Mouse (Mus musculus) neural tube, embryonic 15.5 days (tissue): ENCODE data around the gene Vmn2r48. TPM values are rescaled to one million over a fixed set of nuclear protein-coding genes. Genes with fewer than 3 reads are reported as not detected.
"Not testable (repeated sequence)": the region's sequence is repeated elsewhere in the genome, so short reads cannot be mapped to it uniquely, and the experiment has no call there.

Experiments
- ATAC-seq: fragments of 200-750 bp; cut with Nextera tagmentation; 2 replicates; pipeline ENCODE4 v1.8.0; 2017; ENCODE audit warnings: mild to moderate bottlenecking, moderate TSS enrichment, moderate library complexity; ENCODE audit not compliant: low FRiP score
- H3K27ac ChIP-seq: fragments of 300-500 bp; sonication (generic); replicated peaks from 2 replicates; pipeline ENCODE4 v1.5.1; 2015; ENCODE audit warnings: mild to moderate bottlenecking, inconsistent platforms
- H3K27me3 ChIP-seq: fragments of 300-500 bp; sonication (generic); replicated peaks from 2 replicates; pipeline ENCODE4 v1.6.1; 2015; ENCODE audit warnings: inconsistent platforms
- H3K36me3 ChIP-seq: fragments of 300-500 bp; sonication (generic); 2 replicates; pipeline ENCODE4 v1.6.1; 2015; ENCODE audit warnings: inconsistent platforms
- H3K4me1 ChIP-seq: fragments of 300-500 bp; sonication (generic); 2 replicates; pipeline ENCODE4 v1.6.1; 2015; ENCODE audit warnings: inconsistent platforms
- H3K4me2 ChIP-seq: fragments of 300-500 bp; sonication (generic); 2 replicates; pipeline ENCODE4 v1.6.1; 2015; ENCODE audit warnings: inconsistent platforms, mild to moderate bottlenecking, moderate library complexity
- H3K4me3 ChIP-seq: fragments of 300-500 bp; sonication (generic); replicated peaks from 2 replicates; pipeline ENCODE4 v1.5.1; 2015; ENCODE audit warnings: mild to moderate bottlenecking, inconsistent platforms
- H3K9ac ChIP-seq: fragments of 300-500 bp; sonication (generic); replicated peaks from 2 replicates; pipeline ENCODE4 v1.6.1; 2015; ENCODE audit warnings: mild to moderate bottlenecking, inconsistent platforms
- H3K9me3 ChIP-seq: fragments of 300-500 bp; sonication (generic); replicated peaks from 2 replicates; pipeline ENCODE4 v1.6.1; 2016; ENCODE audit warnings: inconsistent platforms
- WGBS: fragments of 180-500 bp; shearing (Covaris S2); methylation state at CpG from one replicate; pipeline ENCODE4 v1.1.7; 2015; ENCODE audit warnings: mixed read lengths; 5-methylcytosine and 5-hydroxymethylcytosine counted together
- polyA plus RNA-seq: library from polyadenylated mRNA; unstranded; fragments of >200 nt; fragmentation: Nextera tagmentation; extraction: Ambion mirVana; gene quantifications from 2 replicates; pipeline ENCODE4 v1.2.1, GENCODE M21; 2015

Vmn2r48 gene
- polyA plus RNA-seq, result not detected in 2 replicates

DNA sequence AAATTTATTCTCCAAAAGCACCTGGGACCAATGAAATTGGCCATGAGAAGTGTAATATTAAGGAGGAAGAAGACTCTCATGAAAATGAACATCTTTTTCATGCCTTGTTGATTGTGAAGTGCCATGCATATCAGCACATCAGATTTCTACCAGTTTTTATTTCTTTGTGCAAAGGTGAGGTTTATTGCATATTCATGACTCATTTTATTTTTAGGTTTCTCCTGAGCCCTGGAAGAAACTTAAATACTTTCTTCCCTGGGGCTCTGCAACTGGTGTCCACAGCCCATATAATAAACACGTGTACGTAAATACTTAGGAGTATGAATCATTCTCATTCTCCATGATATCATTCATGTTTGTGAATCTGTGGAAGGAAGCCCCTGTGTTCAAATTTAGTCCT, at the start of gene Vmn2r48:
Vmn2r48 (minus strand) TSS at position 101 of the 400 bp plus-strand sequence.
- not testable (repeated sequence) for H3K4me2 ChIP-seq

DNA sequence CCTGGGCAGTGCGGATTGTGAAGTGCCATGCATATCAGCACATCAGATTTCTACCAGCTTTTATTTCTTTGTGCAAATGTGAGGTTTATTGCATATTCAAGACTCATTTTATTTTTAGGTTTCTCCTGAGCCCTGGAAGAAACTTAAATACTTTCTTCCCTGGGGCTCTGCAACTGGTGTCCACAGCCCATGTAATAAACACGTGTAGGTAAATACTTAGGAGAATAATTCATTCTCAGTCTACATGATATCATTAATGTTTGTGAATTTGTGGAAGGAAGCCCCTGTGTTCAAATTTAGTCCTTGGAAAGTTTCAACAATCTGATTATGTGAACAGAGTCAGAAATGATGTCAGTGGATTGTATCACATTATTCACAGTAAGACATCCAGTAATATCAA, 38.8 kb upstream of the Vmn2r48 start, which contains the start of gene Vmn2r49:
Vmn2r49 (minus strand) TSS at position 101 of the 400 bp plus-strand sequence.
- H3K9ac ChIP-seq, H3K27me3 ChIP-seq, H3K4me1 ChIP-seq, H3K27ac ChIP-seq, H3K4me3 ChIP-seq, H3K4me2 ChIP-seq, ATAC-seq, H3K36me3 ChIP-seq, H3K9me3 ChIP-seq: not testable (repeated sequence)
- WGBS, result no CpG with 5 or more reads among the region's 2 CpGs

More for the DNA sequence above, at the start of gene Vmn2r48:
- not testable (repeated sequence) for H3K9me3 ChIP-seq, H3K36me3 ChIP-seq, ATAC-seq, H3K4me3 ChIP-seq, H3K4me1 ChIP-seq, H3K27me3 ChIP-seq, H3K27ac ChIP-seq, H3K9ac ChIP-seq
- WGBS, result 87% methylated on average over 2 of the region's 2 CpGs

Other genes starting within 250 kb of the Vmn2r48 start
- not detected in 2 replicates for gene Vmn2r46, start 183.0 kb downstream of the Vmn2r48 start, polyA plus RNA-seq
- gene Vmn2r47, start 112.3 kb downstream of the Vmn2r48 start, polyA plus RNA-seq, result not detected in 2 replicates
- gene Vmn2r49, start 38.7 kb upstream of the Vmn2r48 start, polyA plus RNA-seq, result not detected in 2 replicates
- gene Vmn2r50, start 99.7 kb upstream of the Vmn2r48 start, polyA plus RNA-seq, result not detected in 2 replicates
- gene Vmn2r51, start 152.2 kb upstream of the Vmn2r48 start, polyA plus RNA-seq, result not detected in 2 replicates
- gene Vmn2r52, start 223.0 kb upstream of the Vmn2r48 start, polyA plus RNA-seq, result not detected in 2 replicates